8 mouse cellular contexts compared by ENCODE assay signal in the genomic region with DNA sequence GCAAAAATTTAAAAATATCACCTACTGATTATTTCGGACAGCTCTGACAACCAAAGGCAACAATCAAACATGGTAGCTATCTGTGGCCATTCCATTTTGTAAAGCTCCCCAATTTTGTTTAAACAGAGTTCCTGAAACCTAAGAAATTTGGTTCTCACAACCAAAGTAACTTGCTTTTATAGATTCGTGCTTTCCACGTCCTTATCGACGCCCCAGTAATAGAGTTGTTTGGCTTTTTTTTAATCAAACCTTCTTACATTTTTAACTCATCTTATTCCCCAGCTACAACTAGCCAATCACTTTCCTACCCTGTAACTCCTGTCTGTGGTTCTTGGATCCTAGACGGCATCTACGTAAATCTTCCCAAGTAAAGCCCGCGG. TPM values are rescaled to one million over a fixed set of nuclear protein-coding genes. Genes with fewer than 3 reads are reported as not detected.
DNase-seq lines count a peak whose midpoint lies in the region; ATAC-seq and TF ChIP-seq lines count a peak whose summit lies in the region.

No protein-coding gene starts in this region.

- TF ChIP-seq CTCF in kidney, adult 2 months (conservative IDR thresholded peaks at IDR 0.05; ENCODE audit: insufficient read depth, insufficient read length, low read depth, low read length): no peak
- TF ChIP-seq CTCF in bone marrow, adult 2 months (IDR thresholded peaks at IDR 0.05; ENCODE audit: control insufficient read depth, insufficient read depth, low read length): no peak

- H3K27ac ChIP-seq in kidney, adult 2 months (ENCODE audit: insufficient read depth, low read depth, low read length): peak overlapping the region; percentile 89
- H3K27ac ChIP-seq in bone marrow, adult 2 months (ENCODE audit: control insufficient read depth, insufficient read depth, low read depth, low read length, poor library complexity): peak overlapping the region; percentile 63
- H3K27ac ChIP-seq in hindbrain, embryonic 13.5 days: peak overlapping the region; percentile 97
- peak overlapping the region; percentile 88 for H3K27ac ChIP-seq in midbrain, embryonic 14.5 days (replicated peaks; ENCODE audit: low read depth, low read length)

- no peak for DNase-seq in kidney, adult 2 months
- no peak for DNase-seq in kidney, adult 18-20 months
- DNase-seq in midbrain, embryonic 14.5 days: no peak
- no peak for DNase-seq in embryo, embryonic 11 days
- DNase-seq in layer of hippocampus, adult 8-10 months (ENCODE audit: low spot score in 2 of 2): no peak
- no peak for DNase-seq in left cerebral cortex, adult 9 months (ENCODE audit: low spot score in 2 of 2)

- H3K4me3 ChIP-seq in kidney, adult 2 months (ENCODE audit: insufficient read depth, low read depth, low read length): peak overlapping the region; percentile 79
- peak overlapping the region; percentile 96 for H3K4me3 ChIP-seq in bone marrow, adult 2 months (replicated peaks; ENCODE audit: control insufficient read depth, low read depth, low read length)
- H3K4me3 ChIP-seq in hindbrain, embryonic 13.5 days: peak overlapping the region; percentile 72
- H3K4me3 ChIP-seq in midbrain, embryonic 14.5 days (replicated peaks; ENCODE audit: low read depth, low read length): peak overlapping the region; percentile 57

- TF ChIP-seq POLR2A in kidney, adult 2 months (IDR thresholded peaks at IDR 0.05; ENCODE audit: low read depth, low read length): no peak
- TF ChIP-seq POLR2A in bone marrow, adult 2 months (IDR thresholded peaks at IDR 0.05; ENCODE audit: borderline replicate concordance, control insufficient read depth, low read depth, low read length): no peak

- H3K9ac ChIP-seq in hindbrain, embryonic 13.5 days: peak overlapping the region; percentile 90
- peak overlapping the region; percentile 76; the same call in 1 of the 2 replicates for H3K9ac ChIP-seq in midbrain, embryonic 14.5 days (replicated peaks; ENCODE audit: low read length)

- ATAC-seq in hindbrain, embryonic 13.5 days (ENCODE audit: low FRiP score): no peak
- ATAC-seq in midbrain, embryonic 14.5 days (ENCODE audit: low FRiP score, low TSS enrichment): 0 out of 2 replicates have a peak, but pooled peaks have one; percentile 12

- H3K27me3 ChIP-seq in kidney, adult 2 months (replicated peaks; ENCODE audit: control insufficient read depth, insufficient read depth, low read length): no peaks in the 10 kb centered on the region
- H3K27me3 ChIP-seq in hindbrain, embryonic 13.5 days: no peaks in the 10 kb centered on the region
- H3K27me3 ChIP-seq in midbrain, embryonic 14.5 days (ENCODE audit: control insufficient read depth, insufficient read depth, low read length): no peaks in the 10 kb centered on the region

- no peaks in the 10 kb centered on the region for H3K9me3 ChIP-seq in hindbrain, embryonic 13.5 days
- H3K9me3 ChIP-seq in midbrain, embryonic 14.5 days (ENCODE audit: control insufficient read depth, low read length): no peaks in the 10 kb centered on the region

- H3K36me3 ChIP-seq in kidney, adult 2 months (ENCODE audit: control insufficient read depth, insufficient read depth, low read length): no peaks in the 10 kb centered on the region
- peaks cover 29% of the 10 kb centered on the region for H3K36me3 ChIP-seq in hindbrain, embryonic 13.5 days
- peaks cover 27% of the 10 kb centered on the region for H3K36me3 ChIP-seq in midbrain, embryonic 14.5 days (ENCODE audit: control insufficient read depth, insufficient read depth, low read length)

- peak overlapping the region; percentile 52 for H3K4me2 ChIP-seq in hindbrain, embryonic 13.5 days
- peak overlapping the region; percentile 53 for H3K4me2 ChIP-seq in midbrain, embryonic 14.5 days (ENCODE audit: low read length)

- peaks cover 7% of the 10 kb centered on the region for H3K4me1 ChIP-seq in kidney, adult 2 months (ENCODE audit: control insufficient read depth, insufficient read depth, low read length)
- no peaks in the 10 kb centered on the region; the same call in 1 of the 2 replicates for H3K4me1 ChIP-seq in bone marrow, adult 2 months (ENCODE audit: control insufficient read depth, insufficient read depth, low read length)
- H3K4me1 ChIP-seq in hindbrain, embryonic 13.5 days (replicated peaks): peaks cover 22% of the 10 kb centered on the region
- H3K4me1 ChIP-seq in midbrain, embryonic 14.5 days (ENCODE audit: control insufficient read depth, insufficient read depth, low read length): peaks cover 15% of the 10 kb centered on the region

- WGBS in kidney, adult 2 months: 9% methylated on average over 9 of the region's 9 CpGs
- 2% methylated on average over 9 of the region's 9 CpGs for WGBS in bone marrow, adult 2 months
- WGBS in hindbrain, embryonic 13.5 days: 17% methylated on average over 9 of the region's 9 CpGs
- WGBS in midbrain, embryonic 14.5 days: 17% methylated on average over 9 of the region's 9 CpGs

RNA-seq across cellular contexts. Expression of gene Rfx5, which starts 0.5 kb away (rescaled TPM):
- polyA plus RNA-seq in kidney, adult 2 months (2012; rRNA removed): 10.3 and 12.8 TPM in 2 replicates
- 4.5 and 22.2 TPM in 2 replicates for polyA plus RNA-seq in bone marrow, adult 2 months (2011; ENCODE audit: insufficient read depth, insufficient read length, low replicate concordance, missing spikeins)
- polyA plus RNA-seq in hindbrain, embryonic 13.5 days (2015; fragmentation: Nextera tagmentation; extraction: Ambion mirVana): 5.4 and 5.5 TPM in 2 replicates
- polyA plus RNA-seq in midbrain, embryonic 14.5 days (2014; fragmentation: Nextera tagmentation; extraction: Ambion mirVana): 8.3 and 8.6 TPM in 2 replicates
- 10 to 100 TPM; 21.9 to 28.9 (median 24.6) TPM for total RNA-seq in layer of hippocampus, adult 8-10 months (2022)

RNA-seq across cellular contexts. Expression of gene Selenbp1, which starts 20.5 kb away (rescaled TPM):
- polyA plus RNA-seq in kidney, adult 2 months (2012; rRNA removed): 785 and 803 TPM in 2 replicates
- 30.8 and 35.6 TPM in 2 replicates for polyA plus RNA-seq in bone marrow, adult 2 months (2011; ENCODE audit: insufficient read depth, insufficient read length, low replicate concordance, missing spikeins)
- polyA plus RNA-seq in hindbrain, embryonic 13.5 days (2015; fragmentation: Nextera tagmentation; extraction: Ambion mirVana): 10.1 and 14.1 TPM in 2 replicates
- polyA plus RNA-seq in midbrain, embryonic 14.5 days (2014; fragmentation: Nextera tagmentation; extraction: Ambion mirVana): 7.3 and 9.1 TPM in 2 replicates
- total RNA-seq in layer of hippocampus, adult 8-10 months (2022): 10 to 100 TPM; 11.1 to 14.5 (median 12.5) TPM

RNA-seq across cellular contexts. Expression of gene Pi4kb, which starts 21.2 kb away (rescaled TPM):
- polyA plus RNA-seq in kidney, adult 2 months (2012; rRNA removed): 35.9 and 41.7 TPM in 2 replicates
- 43.1 and 63.2 TPM in 2 replicates for polyA plus RNA-seq in bone marrow, adult 2 months (2011; ENCODE audit: insufficient read depth, insufficient read length, low replicate concordance, missing spikeins)
- 23.2 and 24.7 TPM in 2 replicates for polyA plus RNA-seq in hindbrain, embryonic 13.5 days (2015; fragmentation: Nextera tagmentation; extraction: Ambion mirVana)
- 24.3 and 28.7 TPM in 2 replicates for polyA plus RNA-seq in midbrain, embryonic 14.5 days (2014; fragmentation: Nextera tagmentation; extraction: Ambion mirVana)
- 10 to 100 TPM; 58.7 to 64.8 (median 59.6) TPM for total RNA-seq in layer of hippocampus, adult 8-10 months (2022)

Comparison
In these comparisons a context has a peak if more than half of its experiments do, and no peak if none do; other contexts are left out.
1. RNA of gene Selenbp1, which starts 20.5 kb away (polyA plus RNA-seq): 785 to 803 TPM in kidney, adult 2 months; 30.8 to 35.6 TPM in bone marrow, adult 2 months, 10.1 to 14.1 TPM in hindbrain, embryonic 13.5 days and 7.3 to 9.1 TPM in midbrain, embryonic 14.5 days; every median in the first group is over 10 times any median in the second.
2. Peak in every context shown above with its lines, with median percentiles within 50 percentile points of each other: H3K27ac ChIP-seq and H3K4me3 ChIP-seq.